Mouse (Mus musculus) natural killer cell, adult 2 months (primary cell): ENCODE data around the gene Fut8.
"Not testable (repeated sequence)": the region's sequence is repeated elsewhere in the genome, so short reads cannot be mapped to it uniquely, and the experiment has no call there.

ENCODE experiments used
- DNase-seq, 2 experiments: peaks; one replicate each; pipeline ENCODE4 v3.0.0; 2022; ENCODE audit warnings: low spot score in 2 of 2

Gene Fut8

GRCm38 (mm10) chr12:77222272-77222874, 15.6 kb upstream of the Fut8 start:
- no peak for DNase-seq

DNA sequence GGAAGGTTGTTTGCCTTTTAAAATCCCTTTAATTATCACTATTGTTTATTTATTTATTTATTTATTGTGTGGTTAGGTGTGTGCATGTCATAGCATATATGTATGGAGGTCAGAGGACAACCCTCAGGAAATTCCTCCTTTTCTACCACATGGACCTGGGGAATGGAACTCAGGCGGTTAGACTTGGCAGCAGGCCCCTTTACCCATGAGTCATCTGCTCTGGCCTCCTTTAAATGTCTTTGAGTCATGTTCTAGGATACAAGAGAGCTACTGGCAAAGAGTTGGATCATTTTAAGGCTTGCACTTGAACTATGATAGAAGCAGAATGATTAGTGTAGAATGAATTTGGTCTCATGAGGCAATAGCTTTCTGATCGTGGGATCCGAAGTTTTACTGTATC, 14.3 kb upstream of the Fut8 start:
- DNase-seq = no peak

GRCm38 (mm10) chr12:77224121-77224520, 13.8 kb upstream of the Fut8 start:
- DNase-seq = no peak

DNA sequence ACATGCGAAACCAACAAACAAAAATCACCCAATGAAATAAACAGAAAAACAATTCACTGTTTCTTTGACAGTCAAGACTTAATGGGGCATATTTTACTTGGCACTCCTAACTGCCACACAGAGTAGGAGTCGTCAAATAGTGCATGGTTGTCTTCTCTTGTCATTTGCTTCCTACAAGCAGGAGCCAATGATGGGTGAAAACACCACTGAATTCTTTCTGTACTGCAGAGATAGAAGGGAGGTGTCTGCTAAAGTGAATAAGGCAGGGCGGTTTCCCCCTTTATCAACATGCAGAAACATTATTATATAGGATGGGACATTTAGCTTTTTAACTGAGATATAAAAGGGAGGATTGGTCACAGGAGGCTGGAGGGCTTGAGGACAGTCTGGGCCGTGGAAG, 13.0 kb upstream of the Fut8 start:
- no peak for DNase-seq

GRCm38 (mm10) chr12:77225727-77226126, 12.2 kb upstream of the Fut8 start:
- no peak for DNase-seq

DNA sequence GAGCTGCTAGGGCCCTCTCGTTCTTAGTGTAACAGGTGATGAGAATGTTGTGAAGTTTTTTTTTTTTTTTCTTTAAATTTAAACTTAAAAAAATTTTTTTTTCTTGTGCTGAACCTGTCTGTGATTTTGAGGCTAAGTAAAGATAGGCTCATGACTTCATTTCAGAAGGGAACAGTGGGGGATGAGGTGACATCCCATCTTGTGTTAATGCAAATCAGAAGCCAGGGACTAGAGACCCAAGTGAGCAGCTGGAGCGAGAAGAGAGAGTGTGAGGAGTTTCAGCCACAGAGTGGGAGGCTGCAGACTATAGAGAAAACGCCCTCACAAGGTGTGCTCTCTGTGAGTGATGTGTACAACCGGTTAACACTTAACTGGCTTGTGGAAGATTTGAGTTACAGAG, 2.0 kb upstream of the Fut8 start:
- DNase-seq = no peak

GRCm38 (mm10) chr12:77238531-77239389, 835 bp downstream of the Fut8 start:
- peak; percentile 73 to 82 for DNase-seq

- DNase-seq = peak; percentile 10 to 14
Observed at GRCm38 (mm10) chr12:77239390-77240061, 1.6 kb downstream of the Fut8 start.

DNA sequence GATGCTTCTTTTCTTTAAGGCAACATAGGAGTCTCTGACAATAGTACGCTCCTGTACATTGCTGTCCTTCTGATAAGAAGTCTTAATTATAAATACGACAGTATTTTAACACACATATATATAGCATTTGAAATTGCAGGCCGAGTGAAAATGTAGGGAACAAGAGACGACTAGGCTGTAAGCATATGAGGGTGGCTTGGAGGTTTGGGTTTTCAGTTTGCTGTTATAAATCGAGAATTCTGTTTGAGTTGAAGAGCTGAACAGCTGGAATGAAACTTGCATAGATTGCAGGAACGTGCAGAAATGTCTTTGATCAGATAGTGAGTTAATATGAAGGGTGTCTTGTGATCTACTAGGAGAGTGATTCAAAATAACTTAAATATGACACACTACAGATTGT, 2.4 kb downstream of the Fut8 start:
- no peak for DNase-seq

DNA sequence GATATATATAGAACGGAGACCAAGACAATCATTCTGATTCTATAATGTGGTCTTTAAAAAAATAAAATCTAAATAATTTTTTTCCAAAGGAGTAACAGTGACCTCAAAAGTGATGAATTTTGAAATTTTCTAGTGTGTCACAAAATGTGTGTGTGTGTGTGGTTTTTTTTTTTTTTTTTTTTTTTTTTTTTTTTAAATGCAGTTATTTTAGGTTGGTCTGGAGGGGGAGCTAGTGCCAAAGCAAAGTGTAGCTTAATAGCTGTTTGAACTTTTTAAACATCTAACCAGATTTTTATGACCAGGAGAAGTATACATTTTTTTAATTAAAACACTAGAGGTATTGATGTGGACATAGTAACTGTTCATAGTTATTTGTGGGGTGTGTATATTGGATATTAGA, 2.9 kb downstream of the Fut8 start:
- DNase-seq = peak in 1 of 2 experiments; percentile 34

GRCm38 (mm10) chr12:77262650-77263049, 24.7 kb downstream of the Fut8 start:
- DNase-seq = peak; percentile 12 to 38

DNA sequence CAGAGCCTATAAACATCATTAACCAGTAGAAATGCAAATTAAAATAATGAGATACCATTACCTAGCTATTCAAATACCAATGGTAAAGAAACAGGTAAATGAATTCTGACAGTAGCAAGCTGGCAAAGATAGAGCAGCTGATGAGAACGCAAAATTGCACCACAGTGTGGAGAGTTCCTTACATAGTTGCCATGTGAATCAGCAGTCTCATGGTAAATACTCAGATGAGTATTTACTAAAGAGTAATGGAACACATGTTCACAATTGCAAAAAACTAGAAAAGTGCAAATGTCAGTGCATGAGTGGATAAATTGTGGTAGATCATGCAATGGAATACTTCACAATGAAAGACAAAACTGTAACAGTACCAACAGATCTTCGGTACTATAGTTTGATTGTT, 25.9 kb downstream of the Fut8 start:
- DNase-seq = no peak

- no peak for DNase-seq
Observed at GRCm38 (mm10) chr12:77270694-77271093, 32.8 kb downstream of the Fut8 start.

- DNase-seq = no peak
Observed at GRCm38 (mm10) chr12:77288507-77288906, 50.6 kb downstream of the Fut8 start.

DNA sequence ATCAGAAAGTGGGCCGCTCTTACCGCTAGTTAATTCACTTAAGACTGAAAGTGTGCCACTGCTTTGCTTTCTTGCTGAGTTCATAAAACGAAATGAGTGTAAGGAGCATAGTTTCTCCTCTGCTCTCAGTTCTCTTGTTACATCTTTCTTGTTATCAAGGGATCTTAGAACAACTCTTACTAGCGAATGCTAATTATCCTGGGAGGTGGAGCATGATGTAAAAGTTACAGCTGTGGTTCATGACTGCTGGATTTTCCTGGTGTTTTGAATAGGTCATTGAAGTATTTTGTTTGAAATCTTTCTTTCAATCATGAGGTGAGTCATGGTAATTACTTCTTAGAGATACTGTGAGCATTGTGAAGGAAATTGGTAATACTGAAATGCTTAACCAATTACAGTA, 53.1 kb downstream of the Fut8 start:
- no peak for DNase-seq

GRCm38 (mm10) chr12:77291864-77292263, 53.9 kb downstream of the Fut8 start:
- DNase-seq = not testable (repeated sequence)

DNA sequence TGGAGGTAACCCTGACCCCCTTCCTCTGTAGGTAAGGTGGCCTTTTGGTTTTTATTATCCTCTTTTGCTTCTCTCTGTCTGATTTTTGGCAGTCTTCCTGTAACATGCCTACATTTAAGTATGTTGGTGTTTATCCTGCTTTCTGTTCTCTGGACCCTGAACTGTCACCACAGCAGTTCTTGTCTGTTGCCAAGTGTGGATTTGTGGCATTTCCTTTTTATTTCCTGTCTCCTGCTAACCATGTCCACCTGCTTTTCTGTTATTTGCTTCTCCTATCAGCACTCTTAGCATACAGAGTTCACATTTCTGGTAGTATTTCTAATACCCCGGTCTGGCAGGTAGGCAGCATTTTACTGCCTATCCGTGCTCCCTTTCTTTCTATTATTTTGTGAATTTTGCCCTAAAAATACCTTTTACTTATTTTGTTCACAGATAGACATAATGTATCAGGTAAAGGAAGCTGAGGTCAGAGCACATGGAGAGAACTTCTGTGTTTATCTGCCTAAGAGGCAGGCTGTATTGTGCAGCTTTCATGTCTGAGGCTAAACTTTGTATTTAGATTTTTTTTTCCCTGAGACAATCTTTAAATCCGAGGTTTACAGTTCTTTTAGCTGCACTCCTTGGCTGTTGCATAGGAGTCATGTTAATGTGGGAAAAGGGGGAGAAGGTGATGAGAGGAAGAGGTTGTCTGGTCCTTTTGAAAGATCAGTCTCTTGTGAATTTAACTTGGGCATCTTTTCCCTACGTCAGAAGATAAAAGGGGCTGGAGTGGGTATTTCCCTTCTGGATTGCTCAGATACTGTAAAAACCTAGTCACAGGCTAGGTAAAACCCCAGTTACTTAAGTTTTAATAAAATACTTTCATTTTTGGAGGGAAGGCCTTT, 54.7 kb downstream of the Fut8 start:
- no peak for DNase-seq

GRCm38 (mm10) chr12:77296119-77296518, 58.2 kb downstream of the Fut8 start:
- DNase-seq = no peak

GRCm38 (mm10) chr12:77297114-77297513, 59.2 kb downstream of the Fut8 start:
- DNase-seq = no peak

GRCm38 (mm10) chr12:77297858-77298257, 59.9 kb downstream of the Fut8 start:
- DNase-seq = no peak

DNA sequence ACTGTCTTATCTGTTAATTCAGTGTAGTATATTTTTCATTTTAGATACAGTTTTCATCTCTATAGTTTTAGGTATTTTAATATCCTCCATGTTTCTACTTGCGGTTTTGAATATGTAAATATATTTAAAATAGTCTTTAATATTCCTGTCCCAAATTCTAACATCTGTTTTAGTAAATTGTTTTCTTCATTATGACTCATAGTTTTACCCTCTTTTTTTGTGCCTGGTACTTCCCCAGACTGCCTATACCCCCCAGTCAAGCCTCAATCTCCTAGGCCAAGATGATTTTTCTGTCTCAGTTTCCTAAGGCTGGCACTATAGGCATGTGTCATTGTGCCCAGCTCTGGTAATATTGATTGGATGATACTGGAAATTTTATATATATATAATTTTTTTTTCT, 64.1 kb downstream of the Fut8 start:
- no peak for DNase-seq

DNA sequence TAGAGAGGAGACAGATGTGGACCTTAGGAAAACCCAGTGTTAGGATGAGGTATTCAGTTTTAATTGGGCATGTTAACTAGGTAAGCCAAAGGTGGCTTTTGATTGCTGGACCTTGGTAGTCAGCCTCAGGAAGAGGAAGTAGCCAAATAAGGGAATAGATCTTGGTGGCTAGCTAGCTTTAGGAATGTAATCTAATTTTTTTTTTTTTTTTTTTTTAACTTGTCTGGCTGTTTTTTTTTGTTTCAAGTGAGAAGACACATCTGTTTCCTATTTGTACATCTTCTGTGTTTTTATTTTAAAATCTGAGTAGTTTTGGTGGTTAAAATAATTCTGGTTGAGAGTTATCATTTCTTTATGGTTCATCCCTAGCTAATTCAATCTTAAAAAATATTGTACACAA, 65.4 kb downstream of the Fut8 start:
- DNase-seq = no peak
